Mouse (Mus musculus) hematopoietic stem cell, adult 5-6 weeks (primary cell): ENCODE data around the gene Ankrd61. TPM values are rescaled to one million over a fixed set of nuclear protein-coding genes. Genes with fewer than 3 reads are reported as not detected.

Experiments
- ATAC-seq, 2 experiments: fragments of 125-278 bp in 1 of 2; replicated peaks in 1 of 2; 2 replicates each; pipeline ENCODE4 v1.8.0; 2016 to 2017; ENCODE audit warnings: inconsistent platforms in 2 of 2, mild to moderate bottlenecking in 2 of 2, moderate number of reproducible peaks in 2 of 2, low read depth in 1 of 2, moderate TSS enrichment in 1 of 2; ENCODE audit not compliant: low FRiP score in 2 of 2, poor library complexity in 2 of 2, severe bottlenecking in 2 of 2, insufficient read depth in 1 of 2, low TSS enrichment in 1 of 2
- total RNA-seq: library from RNA; stranded (forward); fragments of 172-1452, 232-1000 nt; gene quantifications from 2 replicates; pipeline ENCODE4 v1.2.3, GENCODE M21; 2017

Ankrd61 gene
- total RNA-seq, 1 experiment from 2014 or later, result 0.40 TPM

DNA sequence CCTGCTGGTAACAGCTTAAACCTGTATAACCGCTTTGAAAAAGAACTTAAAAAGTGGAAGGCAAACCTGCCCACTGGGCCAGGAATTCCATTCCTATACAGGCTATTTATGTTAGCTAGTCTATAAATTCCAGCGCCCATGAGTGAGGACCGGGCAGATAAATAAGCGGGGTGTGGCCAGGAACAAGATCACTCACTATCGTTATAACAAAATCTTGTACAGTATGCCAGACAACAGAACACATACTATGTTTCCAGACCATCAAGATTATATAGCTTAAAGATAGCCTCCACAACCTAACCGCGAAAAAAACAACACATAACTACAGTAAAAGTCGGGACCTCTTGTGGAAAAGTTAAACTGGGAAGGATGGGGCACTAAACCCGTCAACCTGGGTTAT is 11.4 kb upstream of the Ankrd61 start:
- ATAC-seq, result no peak

DNA sequence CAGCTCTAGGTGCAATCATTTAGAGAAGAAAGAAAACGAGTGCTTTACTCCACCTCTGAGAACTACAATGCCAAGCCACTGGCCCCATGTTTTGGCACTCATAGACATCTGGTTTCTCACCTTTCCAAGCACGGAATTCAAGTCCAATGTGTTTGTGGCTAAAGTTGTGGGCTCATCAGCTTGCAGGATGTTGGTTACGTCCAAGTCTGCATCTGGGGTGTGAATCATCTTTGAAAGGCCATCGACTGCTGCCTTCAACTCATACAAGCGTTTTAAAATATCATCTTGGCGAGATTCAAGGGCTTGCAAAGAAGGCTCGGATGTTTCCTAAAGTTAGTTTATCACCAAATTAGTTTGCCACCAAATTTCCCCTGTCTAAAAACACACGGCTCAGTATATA is 8.9 kb upstream of the Ankrd61 start:
- no peak for ATAC-seq

DNA sequence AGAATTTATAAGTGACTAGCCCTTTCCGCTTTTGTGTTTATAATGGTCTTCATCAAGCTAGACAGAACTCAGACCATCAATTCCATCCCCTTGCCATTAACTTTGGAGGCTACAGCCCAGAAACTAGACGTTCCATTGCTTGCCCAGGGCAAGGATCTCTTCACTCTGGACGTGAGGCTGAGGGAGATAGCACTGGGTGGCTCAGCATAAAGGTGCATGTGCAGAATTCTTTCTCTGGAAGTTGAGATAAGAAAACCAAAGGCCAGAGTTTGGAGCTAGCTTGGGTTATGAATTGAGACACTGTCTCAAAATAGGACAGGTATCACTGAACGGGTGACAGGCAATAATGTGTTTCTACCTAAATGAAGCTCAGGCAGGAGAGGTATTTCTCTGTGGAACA is 6.3 kb upstream of the Ankrd61 start:
- ATAC-seq, result no peak

DNA sequence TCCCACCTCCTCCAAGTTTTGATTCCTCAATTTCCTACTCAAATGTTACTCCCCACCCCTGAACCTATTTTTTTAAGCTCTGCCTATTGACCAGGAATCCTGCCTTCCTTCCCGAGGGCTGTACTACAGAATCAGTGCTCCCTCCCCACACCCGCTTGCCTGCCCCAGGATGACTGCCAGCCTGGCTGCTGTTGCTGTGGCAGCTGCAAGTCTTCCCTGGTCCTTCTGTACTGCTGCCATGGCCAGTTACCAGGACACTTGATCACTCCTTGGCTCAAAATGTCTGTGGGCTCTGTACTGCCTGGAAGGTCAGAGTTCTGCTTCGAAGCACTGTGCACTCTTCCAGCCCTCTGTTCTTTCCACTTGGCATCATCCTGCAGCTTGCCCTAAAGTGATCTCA is 4.6 kb upstream of the Ankrd61 start:
- ATAC-seq, result no peak

DNA sequence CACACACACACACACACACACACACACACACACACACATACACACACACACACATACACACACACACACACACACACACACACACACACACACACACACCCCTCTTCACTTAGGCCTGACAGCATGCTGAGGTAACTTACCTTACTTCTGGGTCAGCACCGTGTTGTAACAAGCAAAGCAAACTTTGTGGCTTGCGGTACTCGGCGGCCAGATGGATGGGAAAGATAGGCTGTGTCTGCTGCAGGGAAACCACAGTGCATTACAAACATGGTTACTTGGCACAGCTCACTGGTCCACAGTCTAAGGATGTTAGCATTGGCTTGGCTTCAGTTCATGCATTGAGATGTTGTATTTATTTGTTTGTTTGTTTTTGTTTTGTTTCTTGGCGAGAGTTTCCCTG is 4.1 kb downstream of the Ankrd61 start:
- peak; percentile 98 to 99 for ATAC-seq

DNA sequence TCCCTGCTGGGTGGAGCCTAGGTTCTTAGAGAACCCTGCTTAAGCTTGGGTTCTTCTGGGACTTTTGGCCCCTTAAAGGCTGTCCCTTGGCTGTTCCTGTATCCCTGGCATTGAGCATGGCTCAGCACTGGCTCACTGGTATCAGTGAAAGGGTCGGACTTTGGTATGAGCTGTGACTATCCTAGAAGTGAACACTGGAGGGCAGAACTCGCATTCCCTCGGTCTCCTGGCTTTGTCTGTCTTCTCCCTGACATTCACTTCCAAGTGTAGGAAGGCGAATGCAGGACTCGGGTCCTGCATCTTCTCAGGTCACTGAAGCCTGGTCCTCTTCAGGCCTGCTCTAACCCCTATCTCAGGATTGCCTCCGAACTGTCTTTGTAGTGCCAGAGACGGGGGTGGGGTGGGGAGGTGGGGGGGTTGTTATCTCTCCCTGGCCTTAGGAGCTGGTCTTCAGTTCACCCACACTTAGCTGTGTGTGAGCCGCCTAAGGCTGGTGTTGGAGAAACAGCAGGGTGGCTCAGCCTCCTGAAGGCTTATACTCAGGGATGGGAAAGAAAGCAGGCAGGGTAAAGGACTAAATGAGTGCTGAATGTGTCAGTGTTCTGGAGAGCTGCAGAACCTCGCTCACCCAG is 5.1 kb downstream of the Ankrd61 start:
- no peak for ATAC-seq

DNA sequence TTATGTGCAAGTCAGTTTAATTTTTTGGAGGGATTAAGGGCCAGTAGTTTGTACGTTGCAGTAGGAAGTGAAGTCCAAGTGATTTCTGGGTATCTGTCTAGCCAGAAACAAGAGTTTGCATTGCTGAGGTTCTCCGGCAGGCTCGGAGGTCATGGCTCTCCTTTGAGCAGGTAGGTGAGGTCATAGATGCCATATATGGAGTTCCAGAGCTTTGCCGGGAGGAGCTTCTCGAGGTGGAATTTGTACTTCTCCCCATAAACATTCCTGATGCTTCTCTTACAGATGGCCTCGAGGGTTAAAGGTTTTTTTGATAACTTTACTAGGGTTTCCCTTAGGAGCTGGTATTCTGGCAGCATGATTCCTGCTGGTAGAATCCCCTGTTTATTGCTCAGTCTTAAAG is 6.7 kb downstream of the Ankrd61 start:
- no peak for ATAC-seq

DNA sequence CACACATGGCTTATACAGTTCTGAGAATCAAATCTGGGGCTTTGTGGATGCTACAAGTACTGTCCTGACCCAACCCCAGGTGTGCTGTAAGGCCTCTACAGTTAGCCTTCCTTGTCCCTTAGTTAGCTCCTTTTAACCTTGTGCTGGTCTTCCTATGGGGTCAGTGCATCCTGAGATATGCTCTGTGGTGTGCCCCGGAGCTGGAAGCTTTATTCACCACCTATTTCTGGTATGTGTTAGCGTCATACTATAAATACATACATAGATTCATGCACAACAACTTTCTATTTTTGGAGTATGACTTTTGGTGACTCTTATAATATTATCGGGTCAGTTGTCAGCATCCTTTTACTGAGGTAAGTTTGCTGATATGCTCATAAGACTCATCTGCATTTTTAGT is 12.2 kb downstream of the Ankrd61 start:
- no peak for ATAC-seq

DNA sequence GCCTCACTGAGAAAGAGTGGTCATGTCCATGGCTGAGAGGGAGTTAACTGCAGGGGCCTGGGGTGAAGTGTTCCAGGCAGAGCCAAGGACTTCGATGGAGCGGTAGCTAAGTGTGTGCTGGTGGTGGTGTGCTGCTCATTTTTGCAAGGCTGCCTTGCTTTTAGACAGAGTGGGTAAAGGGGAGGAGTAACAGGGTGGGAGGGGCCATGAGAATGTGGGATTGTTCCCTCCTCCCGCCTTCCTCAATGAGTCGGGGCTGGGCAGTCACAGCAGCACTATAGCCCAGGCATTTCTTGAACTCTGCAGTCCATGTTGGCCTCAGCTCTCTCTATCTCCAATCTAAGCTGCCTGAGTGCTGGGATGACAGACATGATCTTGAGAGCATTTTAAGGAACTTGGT is 22.9 kb downstream of the Ankrd61 start:
- ATAC-seq, result 0 out of 4 replicates have a peak, but pooled peaks of 1 of the 2 experiments have one; percentile 27

DNA sequence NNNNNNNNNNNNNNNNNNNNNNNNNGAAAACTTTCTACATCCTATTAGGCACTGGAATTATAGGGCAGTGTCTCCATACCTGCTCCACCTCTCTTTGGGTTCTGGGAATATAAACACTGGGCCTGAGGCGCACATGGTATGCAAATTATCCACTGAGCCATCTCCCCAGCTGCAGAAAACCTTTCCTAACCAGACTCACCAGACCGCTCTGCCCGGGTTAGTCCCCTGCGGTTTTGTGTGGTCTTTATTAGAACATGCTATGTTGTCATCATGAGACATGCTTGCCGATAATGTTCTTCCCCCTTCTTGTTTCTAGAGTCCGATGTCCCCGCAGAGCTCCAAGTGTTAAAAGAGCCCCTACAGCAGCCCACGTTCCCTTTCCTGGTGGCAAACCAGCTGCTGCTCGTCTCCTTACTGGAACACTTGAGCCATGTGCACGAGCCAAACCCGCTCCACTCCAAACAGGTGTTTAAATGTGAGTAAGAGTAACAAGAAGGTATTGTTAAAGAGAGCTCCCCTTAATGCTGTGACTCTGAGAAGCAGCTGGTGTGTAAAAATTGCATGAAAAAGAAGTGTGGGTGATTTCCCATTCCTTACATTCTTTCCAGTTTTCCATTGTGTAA is 25.8 kb downstream of the Ankrd61 start:
- ATAC-seq, result no peak

Other genes with a start within 250 kb of the Ankrd61 start
- gene Usp42, start 165.4 kb downstream of the Ankrd61 start, total RNA-seq, result 13.1 and 28.9 TPM in 2 replicates
- 30.9 and 34.7 TPM in 2 replicates for gene Eif2ak1, start 79.9 kb downstream of the Ankrd61 start, total RNA-seq
- gene Aimp2, start 12.2 kb upstream of the Ankrd61 start, total RNA-seq, result 67.1 and 100 TPM in 2 replicates
- 42.2 and 48.9 TPM in 2 replicates for gene Pms2, start 12.3 kb upstream of the Ankrd61 start, total RNA-seq
- gene Gm42421, start 30.5 kb upstream of the Ankrd61 start, total RNA-seq, result not detected in 2 replicates
- not detected in 2 replicates for gene Rsph10b, start 35.4 kb upstream of the Ankrd61 start, total RNA-seq
- 80.4 and 105 TPM in 2 replicates for gene Ccz1, start 117.2 kb upstream of the Ankrd61 start, total RNA-seq
- not detected in 2 replicates for gene Ocm, start 129.0 kb upstream of the Ankrd61 start, total RNA-seq
- 13.7 and 14.6 TPM in 2 replicates for gene Lmtk2, start 202.8 kb upstream of the Ankrd61 start, total RNA-seq